Mouse (Mus musculus) mammary gland, adult 2 months (tissue): Measurements from ENCODE around the gene Cd209e. TPM values are rescaled to one million over a fixed set of nuclear protein-coding genes. Genes with fewer than 3 reads are reported as not detected.

Experiments used
- polyA plus RNA-seq: library from polyadenylated mRNA; depleted of rRNA; stranded (reverse); fragments of >200 nt; gene quantifications from 2 replicates; pipeline ENCODE4 v1.2.3, GENCODE M21; 2012; ENCODE audit warnings: low replicate concordance; rRNA removed

The Cd209e gene
- 0.25 and 1.7 TPM in 2 replicates for polyA plus RNA-seq

GRCm38 (mm10) chr8:3854209-3854608 lies at the start of gene Cd209e:
Gene Cd209e (minus strand): TSS chr8:3854309.

GRCm38 (mm10) chr8:3878455-3878854 lies 24.3 kb upstream of the Cd209e start, which contains the start of gene Cd209d:
Gene Cd209d (minus strand): TSS chr8:3878555.

Other genes with a start within 250 kb of the Cd209e start
- gene Xab2, start 233.0 kb downstream of the Cd209e start, polyA plus RNA-seq, result 57.5 and 58.7 TPM in 2 replicates
- gene Pet100, start 232.8 kb downstream of the Cd209e start, polyA plus RNA-seq, result 2.9 and 7.1 TPM in 2 replicates
- not detected in 2 replicates for gene Pcp2, start 228.8 kb downstream of the Cd209e start, polyA plus RNA-seq
- gene Stxbp2, start 223.4 kb downstream of the Cd209e start, polyA plus RNA-seq, result 123 and 137 TPM in 2 replicates
- 504 and 837 TPM in 2 replicates for gene Retn, start 198.5 kb downstream of the Cd209e start, polyA plus RNA-seq
- 1.4 and 2.4 TPM in 2 replicates for gene Mcemp1, start 188.6 kb downstream of the Cd209e start, polyA plus RNA-seq
- 92.6 and 226 TPM in 2 replicates for gene Fcor, start 181.9 kb downstream of the Cd209e start, polyA plus RNA-seq
- gene Trappc5, start 178.0 kb downstream of the Cd209e start, polyA plus RNA-seq, result 31.3 and 44.5 TPM in 2 replicates
- 34.8 and 48.3 TPM in 2 replicates for gene Fcer2a, start 160.1 kb downstream of the Cd209e start, polyA plus RNA-seq
- gene Clec4g, start 133.7 kb downstream of the Cd209e start, polyA plus RNA-seq, result 1.1 and 1.9 TPM in 2 replicates
- 3.8 and 9.8 TPM in 2 replicates for gene Cd209a, start 105.3 kb downstream of the Cd209e start, polyA plus RNA-seq
- gene Cd209d, start 24.2 kb upstream of the Cd209e start, polyA plus RNA-seq, result 10.3 and 29.4 TPM in 2 replicates
- 27.8 and 85.7 TPM in 2 replicates for gene Cd209b, start 72.5 kb upstream of the Cd209e start, polyA plus RNA-seq
- gene Cd209c, start 100.4 kb upstream of the Cd209e start, polyA plus RNA-seq, result 2.8 and 8.1 TPM in 2 replicates